Mouse (Mus musculus) frontal cortex, postnatal 25 days (tissue): Measurements from ENCODE around the gene Fam83c.
"Not testable (repeated sequence)": the region's sequence is repeated elsewhere in the genome, so short reads cannot be mapped to it uniquely, and the experiment has no call there.

Experiments used
- DNase-seq, 2 experiments: peaks; one replicate each; pipeline ENCODE4 v3.0.0; 2022; ENCODE audit warnings: low spot score in 2 of 2

Gene Fam83c

DNA sequence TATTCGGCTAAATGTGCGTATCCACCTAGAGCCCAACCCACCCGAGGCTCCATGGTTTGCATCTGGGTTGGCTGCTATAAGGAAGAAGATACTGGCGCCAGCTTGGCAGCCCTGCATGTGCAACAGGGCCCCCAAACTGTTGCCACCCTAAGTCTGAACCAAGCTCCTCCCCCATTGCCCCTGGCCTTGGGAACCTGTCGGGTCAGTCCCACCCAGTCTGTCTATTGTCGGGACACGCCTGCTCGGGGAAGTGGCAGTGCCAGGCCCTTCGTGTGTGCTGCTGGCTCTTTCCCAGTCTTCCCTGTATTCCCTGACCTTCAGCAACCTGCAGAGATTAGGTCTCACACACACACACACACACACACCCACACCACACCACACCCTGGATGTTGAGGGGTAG is at the start of gene Fam83c:
Gene Fam83c, minus strand, starts transcription at position 123 of the 400 bp plus-strand sequence.
- no peak for DNase-seq

DNA sequence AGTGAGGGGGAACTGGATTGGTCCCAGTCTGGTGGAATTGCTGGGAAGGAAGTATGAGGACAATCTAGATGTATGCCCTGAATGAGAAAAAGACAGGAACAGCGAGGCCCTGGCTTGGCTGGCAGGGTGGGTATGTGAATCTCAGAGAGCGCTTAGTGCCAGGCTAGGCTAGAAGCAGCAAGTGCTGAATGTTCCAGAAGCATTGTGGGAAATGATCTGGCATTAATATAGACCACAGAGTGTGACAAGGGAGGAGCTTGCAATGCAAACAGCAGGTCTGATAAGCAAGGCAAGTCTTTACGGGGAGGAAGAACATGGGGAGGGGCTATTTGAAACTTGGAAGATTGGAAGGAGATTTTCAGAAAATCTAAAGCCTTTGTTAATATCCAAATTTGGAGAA is 47.4 kb upstream of the Fam83c start:
- DNase-seq: no peak

- DNase-seq: no peak
Measured at GRCm38 (mm10) chr2:155878964-155879876, 44.6 kb upstream of the Fam83c start.

GRCm38 (mm10) chr2:155873636-155874035 is 39.0 kb upstream of the Fam83c start:
- no peak for DNase-seq

GRCm38 (mm10) chr2:155872930-155873507 is 38.4 kb upstream of the Fam83c start:
- no peak for DNase-seq

DNA sequence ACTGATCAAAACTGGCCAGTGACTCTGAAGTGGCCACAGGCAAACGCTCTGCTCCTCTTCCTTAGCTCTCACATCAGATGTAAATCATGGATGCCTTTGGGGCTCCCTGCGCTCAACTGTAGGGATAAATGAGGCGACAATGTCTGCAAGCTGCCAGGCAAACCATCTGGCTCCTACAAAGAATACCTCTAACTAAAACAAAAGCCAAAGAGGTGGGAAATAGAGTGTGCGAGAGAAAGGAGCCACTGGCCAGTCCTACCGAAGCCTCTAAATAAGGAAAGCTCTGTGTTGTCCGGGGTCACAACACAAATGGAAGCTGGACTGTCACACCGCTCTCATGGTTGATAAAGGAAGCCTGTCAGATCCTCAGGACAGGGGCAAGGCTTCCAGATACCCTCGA is 37.8 kb upstream of the Fam83c start:
- no peak for DNase-seq

GRCm38 (mm10) chr2:155869772-155870171 is 35.1 kb upstream of the Fam83c start:
- no peak for DNase-seq

DNA sequence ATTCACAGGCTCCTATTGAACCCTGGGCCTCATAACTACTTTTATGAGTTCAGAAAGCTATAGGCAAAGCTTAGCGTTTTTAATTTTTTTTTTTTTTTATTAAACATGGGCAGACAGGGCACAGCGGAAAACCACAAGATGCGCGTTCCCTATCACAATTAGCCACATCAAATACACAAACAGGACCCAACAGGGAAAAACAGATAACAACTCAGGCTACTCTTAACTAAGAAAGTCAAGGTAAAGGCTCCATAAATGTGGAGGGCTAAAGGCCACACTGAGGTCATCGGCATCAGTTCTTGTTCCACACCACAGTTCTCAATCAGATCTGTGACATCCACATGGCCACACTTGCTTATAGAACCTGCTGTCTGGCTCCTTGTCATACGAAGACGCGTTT is 33.7 kb upstream of the Fam83c start:
- DNase-seq: no peak

GRCm38 (mm10) chr2:155863301-155863867 is 28.7 kb upstream of the Fam83c start:
- DNase-seq: no peak

- no peak for DNase-seq
Measured at GRCm38 (mm10) chr2:155862573-155863300, 28.1 kb upstream of the Fam83c start.

DNA sequence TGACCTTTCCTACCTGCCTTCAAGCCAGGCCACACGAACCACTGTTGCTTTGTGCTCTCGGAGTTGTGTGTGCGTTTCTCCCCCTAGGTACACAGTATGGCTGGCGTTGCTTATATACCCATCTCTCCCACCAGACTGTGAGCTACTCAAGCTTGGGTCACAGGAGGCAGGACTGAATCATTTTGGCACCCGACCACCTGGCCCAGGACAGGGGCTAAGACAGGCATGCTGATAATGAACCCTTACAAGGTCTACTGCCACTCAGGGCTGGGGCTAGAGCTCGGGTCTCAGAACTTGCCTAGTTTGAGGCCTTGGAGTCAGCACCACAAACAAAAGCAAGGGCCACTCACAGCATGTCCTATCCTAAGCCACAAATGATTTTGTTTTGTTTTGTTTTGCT is 26.9 kb upstream of the Fam83c start:
- DNase-seq: no peak

DNA sequence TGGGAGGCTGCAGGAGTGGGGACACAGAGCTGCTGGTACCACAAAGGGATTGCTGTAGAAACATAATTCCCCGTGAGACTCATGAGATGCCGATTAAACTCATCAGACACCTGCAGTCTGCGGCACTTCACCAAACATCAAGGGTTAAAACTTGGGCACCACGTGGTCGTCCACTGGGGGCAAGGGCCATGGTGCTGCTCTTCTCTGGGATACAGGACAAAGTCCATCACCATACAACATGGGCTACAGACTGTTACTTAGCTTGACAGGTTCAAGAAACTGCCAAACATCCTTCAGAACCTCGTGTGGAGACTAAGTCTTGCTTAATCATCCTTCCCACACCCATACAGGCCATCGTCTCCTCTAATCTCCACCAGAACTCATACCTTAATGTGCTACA is 25.4 kb upstream of the Fam83c start:
- no peak for DNase-seq

DNA sequence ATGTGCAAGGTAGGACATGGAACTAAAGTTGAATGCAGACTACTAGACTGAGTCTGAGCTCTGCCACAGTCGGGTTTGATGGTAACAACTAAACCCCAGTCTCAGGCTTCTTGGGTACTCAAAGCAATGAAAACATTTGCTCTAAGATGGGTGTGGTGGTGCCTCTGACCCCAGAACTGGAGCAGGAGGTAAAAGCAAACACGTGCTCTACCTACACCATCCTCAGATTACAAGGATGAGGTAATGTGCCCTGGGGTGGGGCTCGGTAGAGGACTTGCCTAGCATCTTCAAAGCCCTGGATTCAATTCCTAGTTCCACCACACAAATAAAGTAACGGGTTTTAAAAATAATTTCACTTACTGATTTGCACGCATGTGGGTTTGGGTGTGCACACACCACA is 17.9 kb upstream of the Fam83c start:
- DNase-seq: no peak

- no peak for DNase-seq
Measured at GRCm38 (mm10) chr2:155850120-155850519, 15.5 kb upstream of the Fam83c start.

DNA sequence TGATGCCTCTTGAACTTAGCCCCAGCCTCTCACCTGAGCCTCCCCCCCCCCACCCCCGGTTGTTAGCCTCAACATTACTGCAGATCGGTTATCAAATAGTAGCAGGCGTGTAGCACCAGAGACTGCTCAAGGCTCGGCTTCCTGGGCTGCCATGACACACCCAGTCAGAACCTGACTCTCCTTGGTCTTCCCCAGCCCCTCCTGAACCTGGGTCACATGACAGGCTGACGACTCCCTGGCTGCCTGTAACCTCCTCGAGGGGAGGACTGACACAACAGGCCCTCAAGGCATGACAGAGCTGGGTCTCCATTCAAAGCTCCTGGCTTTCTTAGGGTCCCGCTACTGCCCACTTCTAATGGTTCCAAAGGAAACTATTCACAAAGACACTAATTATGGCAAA is 14.8 kb upstream of the Fam83c start:
- no peak for DNase-seq

DNA sequence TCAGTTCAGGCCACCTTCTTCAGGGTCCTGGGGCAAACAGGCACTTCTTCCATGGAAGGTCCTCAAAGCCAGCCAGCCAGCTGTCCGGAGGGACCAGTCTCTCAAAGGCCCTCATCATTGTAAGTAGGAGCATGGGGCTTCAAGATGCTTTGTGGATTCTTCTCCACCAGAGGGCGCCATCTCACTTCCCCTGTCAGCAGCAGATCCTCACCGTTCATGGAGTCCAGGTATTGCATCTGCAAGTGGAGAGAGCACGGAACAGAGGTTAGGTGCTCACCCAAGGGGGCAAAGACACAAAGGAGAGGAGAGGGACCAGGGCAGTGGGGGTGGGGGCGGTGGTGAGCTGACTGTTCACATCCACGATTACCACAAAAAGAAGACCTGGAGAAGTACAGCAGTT is 13.6 kb upstream of the Fam83c start:
- peak; percentile 74 to 80 for DNase-seq

DNA sequence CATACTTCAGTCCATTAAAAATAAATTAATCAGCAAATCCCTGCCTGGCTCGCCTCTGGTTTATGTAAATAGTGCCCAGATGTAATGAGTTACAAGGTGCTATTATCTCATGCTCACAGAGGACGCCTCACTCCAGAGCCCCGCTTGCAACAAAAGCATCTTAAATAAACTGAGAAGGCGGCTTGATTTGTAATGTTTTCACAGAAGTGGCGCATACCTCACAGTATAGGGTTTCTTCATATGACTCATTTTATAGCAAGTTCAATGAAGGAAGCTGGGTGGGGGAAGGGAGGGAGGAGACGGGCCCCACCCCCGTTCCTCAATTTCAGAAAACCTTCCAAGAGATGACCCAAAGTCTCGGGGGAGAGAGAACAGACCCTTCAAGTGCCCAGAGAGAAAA is 12.3 kb upstream of the Fam83c start:
- no peak for DNase-seq

- DNase-seq: no peak
Measured at GRCm38 (mm10) chr2:155838961-155839360, 4.3 kb upstream of the Fam83c start.

DNA sequence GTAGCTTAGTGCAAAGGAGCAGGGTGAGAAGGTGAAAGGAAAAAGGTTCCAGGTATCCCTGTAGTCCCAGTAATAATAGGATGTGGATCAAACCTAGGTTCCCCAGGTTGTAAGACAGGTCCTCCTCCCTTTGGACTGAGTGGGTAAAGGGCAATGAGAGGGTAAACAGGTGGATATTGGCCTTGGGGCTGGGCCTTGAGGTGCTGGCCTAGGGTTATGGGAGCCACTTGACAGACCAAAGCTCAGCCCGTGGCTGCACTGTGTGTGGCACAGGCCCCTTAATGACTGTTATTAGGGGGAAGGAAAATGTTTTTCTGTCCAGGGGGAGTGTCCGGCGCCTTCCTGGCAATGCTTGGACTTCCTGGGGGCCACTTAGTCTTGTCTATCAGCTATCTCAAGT is 3.3 kb upstream of the Fam83c start:
- no peak for DNase-seq

DNA sequence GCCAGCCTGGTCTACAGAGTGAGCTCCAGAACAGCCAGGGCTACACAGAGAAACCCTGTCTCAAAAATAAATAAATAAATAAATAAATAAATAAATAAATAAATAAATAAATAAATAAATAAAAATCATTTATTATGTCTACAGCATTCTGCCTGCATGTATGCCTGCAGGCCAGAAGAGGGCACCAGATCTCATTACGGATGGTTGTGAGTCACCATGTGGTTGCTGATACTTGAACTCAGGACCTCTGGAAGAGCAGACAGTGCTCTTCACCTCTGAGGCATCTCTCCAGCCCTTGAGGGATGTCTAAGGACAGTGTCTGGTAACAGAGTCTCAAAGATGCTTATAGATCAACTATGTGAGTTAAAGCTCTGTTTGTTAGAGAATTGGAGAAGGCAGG is 2.6 kb downstream of the Fam83c start:
- DNase-seq: not testable (repeated sequence)

DNA sequence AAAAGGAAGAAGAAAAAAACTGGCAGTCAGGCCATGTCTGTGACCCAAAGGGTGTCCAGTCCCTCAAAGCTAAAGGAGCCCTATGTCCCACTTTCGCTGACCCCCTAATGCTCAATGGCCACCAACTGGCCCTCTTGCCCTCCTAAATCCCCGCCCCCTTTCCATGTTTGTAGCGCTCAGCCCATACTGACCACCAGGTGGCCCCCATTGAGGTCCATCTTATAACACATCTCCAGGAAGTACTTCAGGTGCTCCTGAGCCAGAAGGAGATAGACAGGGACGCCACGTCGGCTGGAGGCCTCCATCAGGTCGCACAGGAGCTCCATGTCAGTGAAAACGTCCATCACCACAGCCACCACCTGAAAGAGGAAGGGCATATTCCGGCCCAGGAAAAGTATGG is 3.4 kb downstream of the Fam83c start:
- no peak for DNase-seq

DNA sequence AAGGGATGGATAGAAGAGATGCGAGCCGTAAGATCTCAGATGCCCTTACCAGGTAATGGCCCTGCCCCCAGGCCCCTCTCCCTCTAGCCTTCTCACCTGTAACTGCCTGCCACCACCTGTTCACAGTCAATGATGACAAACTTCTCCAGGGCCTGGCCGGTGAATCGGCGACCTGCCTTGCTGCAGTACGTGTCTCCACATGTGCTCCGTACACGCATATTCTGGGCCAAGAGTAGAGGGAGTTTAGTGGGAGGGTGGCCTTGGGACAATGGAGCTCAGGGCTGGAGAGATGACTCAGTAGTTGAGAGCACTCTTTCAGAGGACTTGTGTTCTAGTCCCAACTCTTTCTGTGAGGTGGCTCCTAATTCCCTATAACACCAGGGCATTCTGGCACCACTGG is 3.8 kb downstream of the Fam83c start:
- DNase-seq: no peak
